Mouse (Mus musculus) erythroblast, embryonic 14.5 days (primary cell): ENCODE measurements around the gene Enpp3.

Experiments used
- GATA1 ChIP-seq: IDR thresholded peaks from 2 replicates; pipeline ENCODE4 v1.6.1; 2012; ENCODE audit warnings: low read length, inconsistent platforms, mixed read lengths
- TAL1 ChIP-seq: IDR thresholded peaks from 3 replicates; pipeline ENCODE4 v1.6.1; 2012; ENCODE audit warnings: low read length, inconsistent platforms, mixed read lengths

DNA sequence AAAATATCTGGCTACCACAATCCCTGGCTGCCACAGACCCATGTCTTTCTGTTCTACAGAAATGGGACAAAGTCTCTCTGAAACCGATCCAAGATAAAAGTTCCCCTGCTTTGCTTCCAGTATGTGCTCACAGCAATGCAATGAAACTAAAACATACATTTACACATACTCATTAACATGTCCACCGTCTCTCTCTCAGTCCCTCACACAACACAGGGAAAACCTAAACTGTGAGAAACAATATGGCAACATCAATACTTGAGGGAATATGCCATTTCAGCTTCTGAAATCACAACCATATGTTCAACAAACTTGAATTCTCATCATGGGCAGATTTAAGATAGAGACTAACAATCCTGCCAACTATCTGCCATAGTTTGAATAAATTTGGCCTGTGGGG is 117.4 kb downstream of the Enpp3 start:
- TF ChIP-seq TAL1 (no peak), GATA1 (no peak)
